Mouse (Mus musculus) midbrain, embryonic 11.5 days (tissue): Measurements from ENCODE around the gene Hps6. TPM values are rescaled to one million over a fixed set of nuclear protein-coding genes. Genes with fewer than 3 reads are reported as not detected.

Experiments
- ATAC-seq: fragments of 200-750 bp; cut with Nextera tagmentation; 2 replicates; pipeline ENCODE4 v1.8.0; 2017; ENCODE audit warnings: moderate TSS enrichment, moderate library complexity; ENCODE audit not compliant: low FRiP score
- DNase-seq: peaks from one replicate; pipeline ENCODE4 v3.0.0; 2015; ENCODE audit warnings: low spot score; ENCODE audit errors: missing footprints
- H3K27ac ChIP-seq: fragments of 300-500 bp; sonication (generic); 2 replicates; pipeline ENCODE4 v1.5.1; 2014; ENCODE audit warnings: low read depth, low read length
- H3K27me3 ChIP-seq: fragments of 300-500 bp; sonication (generic); 2 replicates; pipeline ENCODE4 v1.6.1; 2014; ENCODE audit warnings: mild to moderate bottlenecking, low read length, moderate library complexity, mixed read lengths; ENCODE audit not compliant: control insufficient read depth, insufficient read depth
- H3K36me3 ChIP-seq: fragments of 300-500 bp; sonication (generic); 2 replicates; pipeline ENCODE4 v1.6.1; 2014; ENCODE audit warnings: mild to moderate bottlenecking, low read length, moderate library complexity, mixed read lengths; ENCODE audit not compliant: control insufficient read depth, insufficient read depth
- H3K4me1 ChIP-seq: fragments of 300-500 bp; sonication (generic); 2 replicates; pipeline ENCODE4 v1.6.1; 2014; ENCODE audit warnings: low read length; ENCODE audit not compliant: control insufficient read depth, insufficient read depth
- H3K4me2 ChIP-seq: fragments of 300-500 bp; sonication (generic); 2 replicates; pipeline ENCODE4 v1.6.1; 2014; ENCODE audit warnings: mild to moderate bottlenecking, moderate library complexity
- H3K4me3 ChIP-seq: fragments of 300-500 bp; sonication (generic); 2 replicates; pipeline ENCODE4 v1.5.1; 2014; ENCODE audit warnings: low read depth, low read length
- H3K9ac ChIP-seq: fragments of 300-500 bp; sonication (generic); 2 replicates; pipeline ENCODE4 v1.6.1; 2014; ENCODE audit warnings: low read length
- H3K9me3 ChIP-seq: fragments of 300-500 bp; sonication (generic); 2 replicates; pipeline ENCODE4 v1.6.1; 2016; ENCODE audit warnings: low read length; ENCODE audit not compliant: control insufficient read depth
- WGBS: fragments of 180-500 bp; shearing (Covaris S2); extraction: QIAGEN DNeasy Blood & Tissue Kit; methylation state at CpG from one replicate; pipeline ENCODE4 v1.1.7; 2014; 5-methylcytosine and 5-hydroxymethylcytosine counted together
- polyA plus RNA-seq: library from polyadenylated mRNA; unstranded; fragments of >200 nt; fragmentation: Nextera tagmentation; extraction: Ambion mirVana; gene quantifications from 2 replicates; pipeline ENCODE4 v1.2.1, GENCODE M21; 2014

Hps6 gene
- polyA plus RNA-seq, 1 experiment from 2014 or later = 1.4 TPM

DNA sequence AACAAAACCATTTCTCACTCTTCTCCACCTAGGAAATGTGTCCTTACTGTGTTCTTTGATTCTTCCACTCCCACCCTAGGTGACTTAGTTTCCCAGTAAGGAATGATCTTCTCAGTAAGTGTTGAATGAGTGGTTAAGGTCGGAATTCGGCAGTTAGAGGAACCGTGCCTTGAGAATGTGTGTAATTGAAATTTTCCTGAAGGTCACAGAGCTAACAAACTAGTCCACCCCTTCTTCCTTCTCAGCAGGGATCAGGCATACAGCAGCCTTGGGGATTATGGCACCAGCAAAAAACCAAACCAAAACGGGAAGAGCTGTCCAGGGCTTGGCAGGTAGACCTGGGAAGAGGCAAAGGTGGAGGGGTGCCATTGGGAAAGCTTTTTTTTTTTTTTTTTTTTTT lies 45.8 kb downstream of the Hps6 start:
- H3K4me1 ChIP-seq = peaks cover 13% of the 10 kb centered on the region
- ATAC-seq (no peak), DNase-seq (no peak)
- H3K36me3 ChIP-seq = no peaks in the 10 kb centered on the region
- H3K9me3 ChIP-seq = no peaks in the 10 kb centered on the region
- H3K4me3 ChIP-seq = no peak overlapping the region
- H3K4me2 ChIP-seq = no peak overlapping the region
- no peak overlapping the region for H3K27ac ChIP-seq
- no peak overlapping the region for H3K9ac ChIP-seq
- 67% methylated on average over 4 of the region's 4 CpGs for WGBS
- no peaks in the 10 kb centered on the region for H3K27me3 ChIP-seq

DNA sequence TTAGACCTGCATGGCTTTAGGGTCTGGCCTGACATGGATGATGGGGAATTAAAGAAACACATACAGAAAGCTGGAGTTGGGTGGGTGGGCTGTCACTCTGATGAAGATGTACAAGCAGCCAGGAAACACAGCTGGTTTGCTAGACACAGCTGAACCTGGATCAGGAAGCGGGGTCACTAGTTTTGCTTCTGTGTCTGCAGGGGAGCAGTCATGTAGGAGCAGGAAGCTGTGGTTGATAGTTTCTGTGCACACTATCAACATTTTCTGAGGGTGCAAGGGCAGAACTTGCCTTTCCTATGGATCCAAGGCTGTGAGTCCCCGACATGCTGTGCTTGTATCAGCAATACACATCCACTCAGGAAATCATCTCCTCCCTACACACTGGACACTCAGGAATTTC lies 47.2 kb downstream of the Hps6 start:
- DNase-seq (no peak), ATAC-seq (no peak)
- H3K4me1 ChIP-seq = peaks cover 10% of the 10 kb centered on the region
- H3K9ac ChIP-seq = no peak overlapping the region
- H3K27me3 ChIP-seq = no peaks in the 10 kb centered on the region
- H3K4me2 ChIP-seq = no peak overlapping the region
- whole genome bisulfite sequencing = 75% methylated on average over 2 of the region's 2 CpGs
- H3K9me3 ChIP-seq = no peaks in the 10 kb centered on the region
- H3K27ac ChIP-seq = no peak overlapping the region
- H3K36me3 ChIP-seq = no peaks in the 10 kb centered on the region
- no peak overlapping the region for H3K4me3 ChIP-seq

Other genes with a start within 250 kb of the Hps6 start
- 68.8 and 78.9 TPM in 2 replicates for gene Mgea5, start 219.7 kb upstream of the Hps6 start, polyA plus RNA-seq
- 0.66 and 1.0 TPM in 2 replicates for gene Kcnip2, start 187.4 kb upstream of the Hps6 start, polyA plus RNA-seq
- gene Armh3, start 5.0 kb upstream of the Hps6 start, polyA plus RNA-seq = 13.9 and 14.2 TPM in 2 replicates
- 38.2 and 48.5 TPM in 2 replicates for gene Pprc1, start 41.4 kb downstream of the Hps6 start, polyA plus RNA-seq
- 72.1 and 77.0 TPM in 2 replicates for gene Ldb1, start 41.7 kb downstream of the Hps6 start, polyA plus RNA-seq
- gene Nolc1, start 72.4 kb downstream of the Hps6 start, polyA plus RNA-seq = 115 and 117 TPM in 2 replicates
- gene Elovl3, start 128.4 kb downstream of the Hps6 start, polyA plus RNA-seq = not detected in 2 replicates
- gene Pitx3, start 144.8 kb downstream of the Hps6 start, polyA plus RNA-seq = 0.18 and 0.39 TPM in 2 replicates
- gene Gbf1, start 149.0 kb downstream of the Hps6 start, polyA plus RNA-seq = 36.6 and 42.6 TPM in 2 replicates